Mouse (Mus musculus): ENCODE results near the gene Iqch. TPM values are rescaled to one million over a fixed set of nuclear protein-coding genes. Genes with fewer than 3 reads are reported as not detected.

Gene Iqch
- total and polyA plus RNA-seq, 2 experiments from 2014 or later, result 0.18 to 0.26 TPM

- H3K36me3 ChIP-seq (ENCODE audit: insufficient read depth, low read length), result no peaks in the 10 kb centered on the region
- TF ChIP-seq CTCF (IDR thresholded peaks at IDR 0.05; ENCODE audit: low read depth), result no peak
- no peak overlapping the region for H3K27ac ChIP-seq
- H3K9me3 ChIP-seq (ENCODE audit: low read length), result no peaks in the 10 kb centered on the region
- 81% methylated on average over 5 of the region's 5 CpGs for WGBS
- H3K4me1 ChIP-seq (ENCODE audit: insufficient read depth, low read length), result no peaks in the 10 kb centered on the region
- H3K9ac ChIP-seq (replicated peaks; ENCODE audit: low read length), result no peak overlapping the region
- H3K4me3 ChIP-seq (ENCODE audit: low read length), result no peak overlapping the region
- H3K4me2 ChIP-seq (ENCODE audit: low read depth, low read length), result no peak overlapping the region
- no peaks in the 10 kb centered on the region for H3K27me3 ChIP-seq (ENCODE audit: insufficient read depth, low read length)
- no peak for DNase-seq (ENCODE audit: low spot score)
- ATAC-seq, result no peak
Observed at GRCm38 (mm10) chr9:63454341-63454740, 148.0 kb downstream of the Iqch start.

GRCm38 (mm10) chr9:63450531-63451030, 151.7 kb downstream of the Iqch start:
- Histone ChIP-seq H3K27ac (no peak overlapping the region), H3K36me3 (ENCODE audit: insufficient read depth, low read length) (no peaks in the 10 kb centered on the region), H3K27me3 (ENCODE audit: insufficient read depth, low read length) (no peaks in the 10 kb centered on the region), H3K4me2 (ENCODE audit: low read depth, low read length) (no peak overlapping the region), H3K4me1 (ENCODE audit: insufficient read depth, low read length) (no peaks in the 10 kb centered on the region), H3K9ac (replicated peaks; ENCODE audit: low read length) (no peak overlapping the region), H3K4me3 (ENCODE audit: low read length) (no peak overlapping the region), H3K9me3 (ENCODE audit: low read length) (no peaks in the 10 kb centered on the region)
- ATAC-seq (no peak), DNase-seq (ENCODE audit: low spot score) (peak; percentile 3)
- 28% methylated on average over 4 of the region's 4 CpGs for WGBS
- no peak for TF ChIP-seq CTCF (IDR thresholded peaks at IDR 0.05; ENCODE audit: low read depth)

- H3K4me2 ChIP-seq (ENCODE audit: low read depth, low read length), result no peak overlapping the region
- no peak for DNase-seq (ENCODE audit: low spot score)
- 86% methylated on average over 6 of the region's 6 CpGs for WGBS
- no peak overlapping the region for H3K9ac ChIP-seq (replicated peaks; ENCODE audit: low read length)
- no peaks in the 10 kb centered on the region for H3K9me3 ChIP-seq (ENCODE audit: low read length)
- H3K4me1 ChIP-seq (ENCODE audit: insufficient read depth, low read length), result no peaks in the 10 kb centered on the region
- no peak for ATAC-seq
- H3K27ac ChIP-seq, result no peak overlapping the region
- no peaks in the 10 kb centered on the region for H3K27me3 ChIP-seq (ENCODE audit: insufficient read depth, low read length)
- H3K36me3 ChIP-seq (ENCODE audit: insufficient read depth, low read length), result no peaks in the 10 kb centered on the region
- H3K4me3 ChIP-seq (ENCODE audit: low read length), result no peak overlapping the region
- TF ChIP-seq CTCF (IDR thresholded peaks at IDR 0.05; ENCODE audit: low read depth), result no peak
Observed at GRCm38 (mm10) chr9:63443695-63444094, 158.6 kb downstream of the Iqch start.

- DNase-seq (ENCODE audit: low spot score) (no peak), ATAC-seq (no peak)
- Histone ChIP-seq H3K9ac (replicated peaks; ENCODE audit: low read length) (no peak overlapping the region), H3K27ac (no peak overlapping the region), H3K9me3 (ENCODE audit: low read length) (no peaks in the 10 kb centered on the region), H3K36me3 (ENCODE audit: insufficient read depth, low read length) (no peaks in the 10 kb centered on the region), H3K4me1 (ENCODE audit: insufficient read depth, low read length) (no peaks in the 10 kb centered on the region), H3K4me3 (ENCODE audit: low read length) (no peak overlapping the region), H3K27me3 (ENCODE audit: insufficient read depth, low read length) (no peaks in the 10 kb centered on the region), H3K4me2 (ENCODE audit: low read depth, low read length) (no peak overlapping the region)
- no peak for TF ChIP-seq CTCF (IDR thresholded peaks at IDR 0.05; ENCODE audit: low read depth)
- 72% methylated on average over 1 of the region's 1 CpGs for WGBS
Observed at GRCm38 (mm10) chr9:63430652-63431051, 171.6 kb downstream of the Iqch start.

GRCm38 (mm10) chr9:63421096-63421736, 181.1 kb downstream of the Iqch start:
- no peak overlapping the region for H3K4me3 ChIP-seq (ENCODE audit: low read length)
- H3K36me3 ChIP-seq (ENCODE audit: insufficient read depth, low read length), result no peaks in the 10 kb centered on the region
- no peak for ATAC-seq
- WGBS, result 67% methylated on average over 9 of the region's 9 CpGs
- H3K27ac ChIP-seq, result no peak overlapping the region
- H3K4me1 ChIP-seq (ENCODE audit: insufficient read depth, low read length), result no peaks in the 10 kb centered on the region
- no peaks in the 10 kb centered on the region for H3K9me3 ChIP-seq (ENCODE audit: low read length)
- peak; percentile 57 for TF ChIP-seq CTCF (IDR thresholded peaks at IDR 0.05; ENCODE audit: low read depth)
- H3K9ac ChIP-seq (replicated peaks; ENCODE audit: low read length), result no peak overlapping the region
- peak; percentile 62 for DNase-seq (ENCODE audit: low spot score)
- H3K4me2 ChIP-seq (ENCODE audit: low read depth, low read length), result no peak overlapping the region
- no peaks in the 10 kb centered on the region for H3K27me3 ChIP-seq (ENCODE audit: insufficient read depth, low read length)

GRCm38 (mm10) chr9:63420396-63420795, 181.9 kb downstream of the Iqch start:
- DNase-seq (ENCODE audit: low spot score) (peak; percentile 54), ATAC-seq (peak; percentile 58; the same call in 1 of the 2 replicates)
- no peak overlapping the region for H3K4me3 ChIP-seq (ENCODE audit: low read length)
- no peaks in the 10 kb centered on the region for H3K27me3 ChIP-seq (ENCODE audit: insufficient read depth, low read length)
- no peaks in the 10 kb centered on the region for H3K36me3 ChIP-seq (ENCODE audit: insufficient read depth, low read length)
- no peak overlapping the region for H3K9ac ChIP-seq (replicated peaks; ENCODE audit: low read length)
- H3K27ac ChIP-seq, result no peak overlapping the region
- 14% methylated on average over 6 of the region's 6 CpGs for WGBS
- TF ChIP-seq CTCF (IDR thresholded peaks at IDR 0.05; ENCODE audit: low read depth), result no peak
- no peaks in the 10 kb centered on the region for H3K4me1 ChIP-seq (ENCODE audit: insufficient read depth, low read length)
- no peaks in the 10 kb centered on the region for H3K9me3 ChIP-seq (ENCODE audit: low read length)
- no peak overlapping the region for H3K4me2 ChIP-seq (ENCODE audit: low read depth, low read length)

- no peaks in the 10 kb centered on the region for H3K9me3 ChIP-seq (ENCODE audit: low read length)
- H3K36me3 ChIP-seq (ENCODE audit: insufficient read depth, low read length), result no peaks in the 10 kb centered on the region
- no peak overlapping the region for H3K9ac ChIP-seq (replicated peaks; ENCODE audit: low read length)
- ATAC-seq (no peak), DNase-seq (ENCODE audit: low spot score) (no peak)
- H3K4me2 ChIP-seq (ENCODE audit: low read depth, low read length), result no peak overlapping the region
- peaks cover 3% of the 10 kb centered on the region; the same call in 1 of the 2 replicates for H3K4me1 ChIP-seq (ENCODE audit: insufficient read depth, low read length)
- H3K27ac ChIP-seq, result no peak overlapping the region
- TF ChIP-seq CTCF (IDR thresholded peaks at IDR 0.05; ENCODE audit: low read depth), result no peak
- H3K4me3 ChIP-seq (ENCODE audit: low read length), result no peak overlapping the region
- WGBS, result 89% methylated on average over 1 of the region's 1 CpGs
- H3K27me3 ChIP-seq (ENCODE audit: insufficient read depth, low read length), result no peaks in the 10 kb centered on the region
Observed at GRCm38 (mm10) chr9:63400176-63400575, 202.1 kb downstream of the Iqch start.

All from hindbrain, postnatal 0 days (tissue).